Mouse (Mus musculus): ENCODE results near the gene Ccl19. TPM values are rescaled to one million over a fixed set of nuclear protein-coding genes. Genes with fewer than 3 reads are reported as not detected.
"Not testable (repeated sequence)": the region's sequence is repeated elsewhere in the genome, so short reads cannot be mapped to it uniquely, and the experiment has no call there.

Gene Ccl19
- polyA plus RNA-seq (2015; fragmentation: Nextera tagmentation; extraction: Ambion mirVana) = not detected in 2 replicates

GRCm38 (mm10) chr4:42756477-42756876, at the start of gene Ccl19:
Gene Ccl19 (minus strand): TSS chr4:42756577.
- not testable (repeated sequence) for H3K27me3 ChIP-seq (ENCODE audit: control insufficient read depth, insufficient read depth, low read depth, low read length); ATAC-seq (ENCODE audit: low read depth); H3K27ac ChIP-seq (ENCODE audit: low read length); H3K36me3 ChIP-seq (ENCODE audit: control insufficient read depth, insufficient read depth); H3K9me3 ChIP-seq (replicated peaks; ENCODE audit: control insufficient read depth, low read length); H3K9ac ChIP-seq (ENCODE audit: low read depth, low read length); H3K4me3 ChIP-seq (ENCODE audit: low read depth, low read length); H3K4me1 ChIP-seq (ENCODE audit: control insufficient read depth, low read depth, low read length); H3K4me2 ChIP-seq (ENCODE audit: low read depth, low read length)
- WGBS (ENCODE audit: insufficient replicate concordance) = no CpG with 5 or more reads among the region's 6 CpGs

GRCm38 (mm10) chr4:42773893-42774292, 17.5 kb upstream of the Ccl19 start, which contains the start of gene Ccl21a:
Gene Ccl21a (minus strand): TSS chr4:42773993.
- not testable (repeated sequence) for H3K9me3 ChIP-seq (replicated peaks; ENCODE audit: control insufficient read depth, low read length); H3K36me3 ChIP-seq (ENCODE audit: control insufficient read depth, insufficient read depth); H3K27me3 ChIP-seq (ENCODE audit: control insufficient read depth, insufficient read depth, low read depth, low read length); H3K27ac ChIP-seq (ENCODE audit: low read length); H3K4me1 ChIP-seq (ENCODE audit: control insufficient read depth, low read depth, low read length); H3K9ac ChIP-seq (ENCODE audit: low read depth, low read length); H3K4me3 ChIP-seq (ENCODE audit: low read depth, low read length); H3K4me2 ChIP-seq (ENCODE audit: low read depth, low read length); ATAC-seq (ENCODE audit: low read depth)
- WGBS (ENCODE audit: insufficient replicate concordance) = no CpG with 5 or more reads among the region's 5 CpGs

- not testable (repeated sequence) for ATAC-seq (ENCODE audit: low read depth); H3K4me2 ChIP-seq (ENCODE audit: low read depth, low read length); H3K27ac ChIP-seq (ENCODE audit: low read length); H3K4me3 ChIP-seq (ENCODE audit: low read depth, low read length); H3K9me3 ChIP-seq (replicated peaks; ENCODE audit: control insufficient read depth, low read length); H3K27me3 ChIP-seq (ENCODE audit: control insufficient read depth, insufficient read depth, low read depth, low read length); H3K36me3 ChIP-seq (ENCODE audit: control insufficient read depth, insufficient read depth); H3K4me1 ChIP-seq (ENCODE audit: control insufficient read depth, low read depth, low read length); H3K9ac ChIP-seq (ENCODE audit: low read depth, low read length)
- WGBS (ENCODE audit: insufficient replicate concordance) = no CpG with 5 or more reads among the region's 13 CpGs
These were observed 21.1 kb downstream of the Ccl19 start, which contains the start of gene 4930578G10Rik for GRCm38 (mm10) chr4:42735245-42735644. Gene 4930578G10Rik (plus strand): TSS chr4:42735545.

Other genes with a start within 250 kb of the Ccl19 start
- not detected in 2 replicates for gene Fam205a2, start 228.4 kb downstream of the Ccl19 start, polyA plus RNA-seq (2015; fragmentation: Nextera tagmentation; extraction: Ambion mirVana)
- not detected in 2 replicates for gene Gm10591, start 144.4 kb downstream of the Ccl19 start, polyA plus RNA-seq (2015; fragmentation: Nextera tagmentation; extraction: Ambion mirVana)
- not detected in 2 replicates for gene Gm2564, start 126.9 kb downstream of the Ccl19 start, polyA plus RNA-seq (2015; fragmentation: Nextera tagmentation; extraction: Ambion mirVana)
- gene Ccl27b, start 101.3 kb downstream of the Ccl19 start, polyA plus RNA-seq (2015; fragmentation: Nextera tagmentation; extraction: Ambion mirVana) = not detected in 2 replicates
- not detected in 2 replicates for gene Il11ra2, start 94.7 kb downstream of the Ccl19 start, polyA plus RNA-seq (2015; fragmentation: Nextera tagmentation; extraction: Ambion mirVana)
- gene 4930578G10Rik, start 21.0 kb downstream of the Ccl19 start, polyA plus RNA-seq (2015; fragmentation: Nextera tagmentation; extraction: Ambion mirVana) = not detected in 2 replicates
- 0.77 and 0.85 TPM in 2 replicates for gene Ccl21a, start 17.4 kb upstream of the Ccl19 start, polyA plus RNA-seq (2015; fragmentation: Nextera tagmentation; extraction: Ambion mirVana)
- gene Fam205a1, start 97.3 kb upstream of the Ccl19 start, polyA plus RNA-seq (2015; fragmentation: Nextera tagmentation; extraction: Ambion mirVana) = 0.11 and 0.12 TPM in 2 replicates
- not detected in 2 replicates for gene Gm12394, start 100.2 kb upstream of the Ccl19 start, polyA plus RNA-seq (2015; fragmentation: Nextera tagmentation; extraction: Ambion mirVana)
- gene Fam205c, start 117.7 kb upstream of the Ccl19 start, polyA plus RNA-seq (2015; fragmentation: Nextera tagmentation; extraction: Ambion mirVana) = 0.27 and 0.32 TPM in 2 replicates
- 0.05 and 0.06 TPM in 2 replicates for gene Phf24, start 160.1 kb upstream of the Ccl19 start, polyA plus RNA-seq (2015; fragmentation: Nextera tagmentation; extraction: Ambion mirVana)
- 1.0 and 1.5 TPM in 2 replicates for gene Dnajb5, start 193.2 kb upstream of the Ccl19 start, polyA plus RNA-seq (2015; fragmentation: Nextera tagmentation; extraction: Ambion mirVana)
- 0.17 TPM in 1 of 2 replicates, not detected in the other for gene 1700022I11Rik, start 213.0 kb upstream of the Ccl19 start, polyA plus RNA-seq (2015; fragmentation: Nextera tagmentation; extraction: Ambion mirVana)
- 192 and 198 TPM in 2 replicates for gene Vcp, start 243.9 kb upstream of the Ccl19 start, polyA plus RNA-seq (2015; fragmentation: Nextera tagmentation; extraction: Ambion mirVana)